Mouse (Mus musculus) brain, embryonic 14.5 days (tissue): ENCODE data around the gene S1pr4.

Experiments
- CTCF ChIP-seq: fragments of 200-500 bp; IDR thresholded peaks from 2 replicates; pipeline ENCODE4 v1.5.1; 2012; ENCODE audit warnings: inconsistent platforms, mild to moderate bottlenecking, moderate library complexity, borderline replicate concordance; ENCODE audit not compliant: insufficient read depth, insufficient read length; ENCODE audit errors: extremely low read depth
- POLR2A ChIP-seq: fragments of 200-500 bp; IDR thresholded peaks from 2 replicates; pipeline ENCODE4 v1.6.1; 2012; ENCODE audit warnings: mild to moderate bottlenecking, inconsistent platforms, borderline replicate concordance; ENCODE audit not compliant: poor library complexity, insufficient read depth, insufficient read length, severe bottlenecking; ENCODE audit errors: extremely low read depth

GRCm38 (mm10) chr10:81474461-81474860 is 25.5 kb downstream of the S1pr4 start:
- TF ChIP-seq CTCF (no peak), POLR2A (no peak)
